Mouse (Mus musculus) urinary bladder, adult 2 months (tissue): Measurements from ENCODE around the gene Slc26a10. TPM values are rescaled to one million over a fixed set of nuclear protein-coding genes. Genes with fewer than 3 reads are reported as not detected.

Experiments
- DNase-seq: peaks from one replicate; pipeline ENCODE4 v3.0.0; 2022; ENCODE audit warnings: low spot score
- polyA plus RNA-seq: library from polyadenylated mRNA; depleted of rRNA; stranded (reverse); fragments of >200 nt; gene quantifications from 2 replicates; pipeline ENCODE4 v1.2.3, GENCODE M21; 2012; rRNA removed

Gene Slc26a10
- polyA plus RNA-seq, 1 experiment = 1.5 TPM

- DNase-seq = no peak
Observed at GRCm38 (mm10) chr10:127132469-127132868, 48.0 kb downstream of the Slc26a10 start.

- no peak for DNase-seq
Observed at GRCm38 (mm10) chr10:127129431-127129830, 51.0 kb downstream of the Slc26a10 start.

- no peak for DNase-seq
Observed at GRCm38 (mm10) chr10:127127711-127128279, 52.6 kb downstream of the Slc26a10 start.

GRCm38 (mm10) chr10:127126579-127126978, 53.9 kb downstream of the Slc26a10 start:
- no peak for DNase-seq

- no peak for DNase-seq
Observed at GRCm38 (mm10) chr10:127125210-127126001, 55.0 kb downstream of the Slc26a10 start.

- no peak for DNase-seq
Observed at GRCm38 (mm10) chr10:127123436-127123805, 57.0 kb downstream of the Slc26a10 start.

- DNase-seq = no peak
Observed at GRCm38 (mm10) chr10:127122784-127123435, 57.5 kb downstream of the Slc26a10 start.

- no peak for DNase-seq
Observed at GRCm38 (mm10) chr10:127122018-127122417, 58.4 kb downstream of the Slc26a10 start.

Other genes starting within 250 kb of the Slc26a10 start
- 146 and 191 TPM in 2 replicates for gene Ctdsp2, start 201.9 kb downstream of the Slc26a10 start, polyA plus RNA-seq
- gene Avil, start 179.9 kb downstream of the Slc26a10 start, polyA plus RNA-seq = 0.28 and 0.53 TPM in 2 replicates
- gene Tsfm, start 149.8 kb downstream of the Slc26a10 start, polyA plus RNA-seq = 29.5 and 36.9 TPM in 2 replicates
- 26.9 and 33.6 TPM in 2 replicates for gene Mettl1, start 139.2 kb downstream of the Slc26a10 start, polyA plus RNA-seq
- 0.78 and 1.1 TPM in 2 replicates for gene Eef1akmt3, start 139.1 kb downstream of the Slc26a10 start, polyA plus RNA-seq
- 0.28 and 0.50 TPM in 2 replicates for gene Cyp27b1, start 132.4 kb downstream of the Slc26a10 start, polyA plus RNA-seq
- gene March9, start 120.5 kb downstream of the Slc26a10 start, polyA plus RNA-seq = 3.5 and 4.9 TPM in 2 replicates
- 252 and 268 TPM in 2 replicates for gene Cdk4, start 117.1 kb downstream of the Slc26a10 start, polyA plus RNA-seq
- 79.5 and 81.4 TPM in 2 replicates for gene Tspan31, start 110.4 kb downstream of the Slc26a10 start, polyA plus RNA-seq
- gene Agap2, start 105.4 kb downstream of the Slc26a10 start, polyA plus RNA-seq = 2.5 and 5.4 TPM in 2 replicates
- 53.9 and 72.8 TPM in 2 replicates for gene Os9, start 59.5 kb downstream of the Slc26a10 start, polyA plus RNA-seq
- gene B4galnt1, start 15.4 kb downstream of the Slc26a10 start, polyA plus RNA-seq = 6.2 and 7.9 TPM in 2 replicates
- gene Arhgef25, start 9.4 kb upstream of the Slc26a10 start, polyA plus RNA-seq = 178 and 188 TPM in 2 replicates
- 193 and 272 TPM in 2 replicates for gene Dtx3, start 15.1 kb upstream of the Slc26a10 start, polyA plus RNA-seq
- 47.7 and 48.4 TPM in 2 replicates for gene Pip4k2c, start 30.9 kb upstream of the Slc26a10 start, polyA plus RNA-seq
- gene Kif5a, start 82.7 kb upstream of the Slc26a10 start, polyA plus RNA-seq = 5.9 and 6.6 TPM in 2 replicates
- gene Dctn2, start 85.7 kb upstream of the Slc26a10 start, polyA plus RNA-seq = 173 and 201 TPM in 2 replicates
- 19.8 and 42.1 TPM in 2 replicates for gene Mbd6, start 108.4 kb upstream of the Slc26a10 start, polyA plus RNA-seq
- 44.7 and 47.7 TPM in 2 replicates for gene Mars, start 131.1 kb upstream of the Slc26a10 start, polyA plus RNA-seq
- gene Arhgap9, start 141.3 kb upstream of the Slc26a10 start, polyA plus RNA-seq = 6.7 and 8.4 TPM in 2 replicates
- gene Gli1, start 161.3 kb upstream of the Slc26a10 start, polyA plus RNA-seq = 29.0 and 34.1 TPM in 2 replicates
- gene Inhbe, start 173.8 kb upstream of the Slc26a10 start, polyA plus RNA-seq = not detected in 2 replicates
- not detected in 2 replicates for gene Inhbc, start 189.8 kb upstream of the Slc26a10 start, polyA plus RNA-seq
- gene R3hdm2, start 199.7 kb upstream of the Slc26a10 start, polyA plus RNA-seq = 19.3 and 41.9 TPM in 2 replicates